Mouse (Mus musculus): ENCODE data around the gene Def6.

DNA sequence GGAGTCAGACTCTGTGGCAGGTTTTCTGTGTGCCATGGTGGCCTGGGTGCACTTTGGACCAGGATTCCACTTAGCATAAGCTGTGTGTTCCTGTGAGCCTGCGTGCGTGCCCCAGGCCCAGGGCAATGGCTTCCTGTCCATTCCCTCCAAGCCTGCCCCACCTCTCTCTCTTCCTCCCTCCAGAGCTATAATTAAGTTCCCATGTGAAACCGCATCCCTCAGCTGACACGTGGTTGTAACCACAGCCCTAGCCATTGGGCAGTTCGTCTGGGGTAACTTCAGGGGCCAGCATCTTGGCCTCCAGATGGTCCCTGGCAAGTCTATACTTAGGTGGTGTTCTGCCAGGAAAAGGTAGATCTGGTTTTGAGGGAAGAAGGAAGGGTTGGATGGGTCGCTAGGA, 40.0 kb downstream of the Def6 start:
- no peak for TF ChIP-seq CTCF (IDR thresholded peaks at IDR 0.05; ENCODE audit: control insufficient read depth, insufficient read depth, low read length)
- peak; percentile 44; the same call in 1 of the 2 replicates for TF ChIP-seq POLR2A (IDR thresholded peaks at IDR 0.05; ENCODE audit: borderline replicate concordance, control insufficient read depth, low read depth, low read length)
